In the genomic region with DNA sequence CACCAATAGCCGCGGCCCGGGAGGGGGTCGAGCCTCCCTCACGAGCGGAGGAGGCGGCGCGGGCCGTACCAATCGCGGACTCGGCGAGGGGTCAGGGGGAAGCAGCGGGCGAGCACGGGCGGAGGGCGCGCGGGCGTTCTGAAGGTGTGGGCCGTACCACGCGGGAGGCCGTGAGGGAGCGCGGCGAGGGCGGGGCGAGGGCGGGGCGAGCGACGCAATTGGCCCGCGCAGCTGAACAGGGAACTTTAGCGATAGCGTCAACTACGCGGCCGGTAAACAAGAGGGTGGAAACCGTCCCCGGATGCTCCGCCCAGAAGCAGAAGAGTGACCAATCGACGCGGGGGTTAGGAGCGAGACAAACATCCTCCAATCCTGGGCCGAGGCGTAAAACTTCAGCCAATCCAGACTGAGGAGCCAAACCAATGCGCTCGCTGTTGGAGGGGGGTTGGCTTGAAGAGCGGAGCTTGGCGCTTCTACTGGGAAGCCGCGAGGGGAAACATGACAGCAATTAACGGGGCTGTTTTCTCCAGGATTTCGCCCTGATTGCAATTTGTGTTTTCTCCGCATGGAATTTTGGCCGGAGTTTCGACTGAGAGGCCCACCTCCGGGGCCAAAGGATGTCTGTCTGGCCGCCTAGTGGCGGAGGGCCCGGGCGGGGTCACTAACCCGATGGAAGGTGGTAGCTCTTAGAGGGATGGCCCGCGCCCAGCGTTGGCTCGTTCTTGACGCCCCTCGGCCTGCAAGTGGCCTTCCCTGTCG, we compare ENCODE assay signal across 8 mouse cellular contexts. TPM values are rescaled to one million over a fixed set of nuclear protein-coding genes. Genes with fewer than 3 reads are reported as not detected.
A peak's percentile ranks its signal among the peaks of the same experiment; 100 is the strongest.
DNase-seq lines count a peak whose midpoint lies in the region; ATAC-seq lines count a peak whose summit lies in the region.

A gene (minus strand): TSS at position 146 of the 759 bp plus-strand sequence.

- peak within 1 kb of the TSS; percentile 97 for H3K9ac ChIP-seq in heart, embryonic 13.5 days
- peak within 1 kb of the TSS; percentile 99 for H3K9ac ChIP-seq in liver, embryonic 12.5 days
- H3K9ac ChIP-seq in stomach, embryonic 15.5 days: peak within 1 kb of the TSS; percentile 97

- H3K27me3 ChIP-seq in heart, embryonic 13.5 days (replicated peaks): no peaks in the 10 kb centered on the region
- no peaks in the 10 kb centered on the region for H3K27me3 ChIP-seq in liver, embryonic 12.5 days (replicated peaks)
- no peaks in the 10 kb centered on the region for H3K27me3 ChIP-seq in stomach, embryonic 15.5 days (replicated peaks)

- peaks cover 19% of the 10 kb centered on the region; the same call in 1 of the 2 replicates for H3K4me1 ChIP-seq in brown adipose tissue, adult 24 weeks (ENCODE audit: control insufficient read depth, insufficient read depth, insufficient read length, low read length)
- H3K4me1 ChIP-seq in heart, embryonic 13.5 days: peaks cover 40% of the 10 kb centered on the region
- H3K4me1 ChIP-seq in liver, embryonic 12.5 days: peaks cover 53% of the 10 kb centered on the region
- peaks cover 12% of the 10 kb centered on the region for H3K4me1 ChIP-seq in stomach, embryonic 15.5 days

- no peaks in the 10 kb centered on the region for H3K9me3 ChIP-seq in heart, embryonic 13.5 days
- H3K9me3 ChIP-seq in liver, embryonic 12.5 days (replicated peaks): no peaks in the 10 kb centered on the region
- no peaks in the 10 kb centered on the region for H3K9me3 ChIP-seq in stomach, embryonic 15.5 days

- no peaks in the 10 kb centered on the region for H3K36me3 ChIP-seq in heart, embryonic 13.5 days
- H3K36me3 ChIP-seq in liver, embryonic 12.5 days: no peaks in the 10 kb centered on the region
- H3K36me3 ChIP-seq in stomach, embryonic 15.5 days: no peaks in the 10 kb centered on the region

- H3K4me2 ChIP-seq in heart, embryonic 13.5 days: peak within 1 kb of the TSS; percentile 79
- peak within 1 kb of the TSS; percentile 96 for H3K4me2 ChIP-seq in liver, embryonic 12.5 days
- H3K4me2 ChIP-seq in stomach, embryonic 15.5 days: peak within 1 kb of the TSS; percentile 96

- peak; percentile 97 for ATAC-seq in heart, embryonic 13.5 days (ENCODE audit: extremely low read depth, insufficient number of reproducible peaks, low FRiP score, low TSS enrichment)
- ATAC-seq in liver, embryonic 12.5 days: peak; percentile 97
- peak; percentile 99 for ATAC-seq in stomach, embryonic 15.5 days (ENCODE audit: insufficient read depth, low FRiP score, low read depth)

- DNase-seq in CD4-positive, CD25-positive, alpha-beta regulatory T cell, adult 2 months (ENCODE audit: low read depth, low spot score): peak; percentile 100
- DNase-seq in fat pad, adult 2 months (ENCODE audit: extremely low read depth, low read depth, low spot score): peak; percentile 94
- DNase-seq in kidney, postnatal 10 days: peak; percentile 99
- DNase-seq in natural killer cell, adult 2 months (ENCODE audit: low spot score in 2 of 2): peak; percentile 97 to 98

- peak within 1 kb of the TSS; percentile 92 for H3K27ac ChIP-seq in brown adipose tissue, adult 24 weeks (replicated peaks; ENCODE audit: low read depth, low read length)
- H3K27ac ChIP-seq in heart, embryonic 13.5 days (replicated peaks): peak within 1 kb of the TSS; percentile 97
- peak within 1 kb of the TSS; percentile 96 for H3K27ac ChIP-seq in liver, embryonic 12.5 days
- H3K27ac ChIP-seq in stomach, embryonic 15.5 days: peak within 1 kb of the TSS; percentile 98

- under 1% methylated on average over 47 of the region's 75 CpGs for WGBS in heart, embryonic 13.5 days
- WGBS in liver, embryonic 12.5 days (ENCODE audit: insufficient replicate concordance): under 1% methylated on average over 74 of the region's 75 CpGs
- WGBS in stomach, embryonic 15.5 days: under 1% methylated on average over 72 of the region's 75 CpGs

- peak within 1 kb of the TSS; percentile 81 for H3K4me3 ChIP-seq in brown adipose tissue, adult 24 weeks (ENCODE audit: insufficient read depth, low read depth, low read length)
- peak within 1 kb of the TSS; percentile 87 for H3K4me3 ChIP-seq in heart, embryonic 13.5 days
- H3K4me3 ChIP-seq in liver, embryonic 12.5 days: peak within 1 kb of the TSS; percentile 99
- H3K4me3 ChIP-seq in stomach, embryonic 15.5 days (replicated peaks): peak within 1 kb of the TSS; percentile 81

RNA-seq across cellular contexts. Expression of the gene that starts here (rescaled TPM):
- 38.1 and 48.0 TPM in 2 replicates for polyA plus RNA-seq in brown adipose tissue, adult 24 weeks (2012; ENCODE audit: insufficient read depth, insufficient read length, missing spikeins)
- polyA plus RNA-seq in heart, embryonic 13.5 days (2015; fragmentation: Nextera tagmentation; extraction: Ambion mirVana): 6.4 and 7.5 TPM in 2 replicates
- polyA plus RNA-seq in liver, embryonic 12.5 days (2016; fragmentation: Nextera tagmentation; extraction: Ambion mirVana): 11.6 and 12.3 TPM in 2 replicates
- 13.7 and 14.3 TPM in 2 replicates for polyA plus RNA-seq in stomach, embryonic 15.5 days (2015; fragmentation: Nextera tagmentation; extraction: Ambion mirVana)

Comparison
In these comparisons a context has a peak if more than half of its experiments do, and no peak if none do; other contexts are left out.
1. Peak in every context shown above with its lines: DNase-seq, ATAC-seq, H3K4me3 ChIP-seq and H3K27ac ChIP-seq.